Mouse (Mus musculus) small intestine, adult 2 months (tissue): Measurements from ENCODE around the gene Ccdc121. TPM values are rescaled to one million over a fixed set of nuclear protein-coding genes. Genes with fewer than 3 reads are reported as not detected.
A peak's percentile ranks its signal among the peaks of the same experiment; 100 is the strongest.

Experiments used
- H3K27ac ChIP-seq: fragments of 200-500 bp; 2 replicates; pipeline ENCODE4 v1.5.1; 2012; ENCODE audit warnings: low read depth, low read length, control low read depth, inconsistent platforms; ENCODE audit not compliant: insufficient read depth
- H3K27me3 ChIP-seq: fragments of 200-500 bp; 2 replicates; pipeline ENCODE4 v1.6.1; 2012; ENCODE audit warnings: mild to moderate bottlenecking, moderate library complexity, low read length, inconsistent platforms; ENCODE audit not compliant: control insufficient read depth, insufficient read depth
- H3K36me3 ChIP-seq: fragments of 200-500 bp; 2 replicates; pipeline ENCODE4 v1.6.1; 2012; ENCODE audit warnings: mild to moderate bottlenecking, low read length, control low read depth, inconsistent platforms; ENCODE audit not compliant: control insufficient read depth, insufficient read depth
- H3K4me1 ChIP-seq: fragments of 200-500 bp; 2 replicates; pipeline ENCODE4 v1.6.1; 2012; ENCODE audit warnings: low read length, inconsistent platforms, mixed read lengths; ENCODE audit not compliant: control insufficient read depth, insufficient read depth, insufficient read length
- H3K4me3 ChIP-seq: fragments of 200-500 bp; 2 replicates; pipeline ENCODE4 v1.5.1; 2012; ENCODE audit warnings: low read depth, mild to moderate bottlenecking, control low read depth, inconsistent platforms, low read length, moderate library complexity
- CTCF ChIP-seq: fragments of 200-500 bp; IDR thresholded peaks from 2 replicates; pipeline ENCODE4 v1.5.1; 2012; ENCODE audit warnings: low read depth, mild to moderate bottlenecking, control low read depth, inconsistent platforms, low read length, moderate library complexity, mixed read lengths; ENCODE audit not compliant: insufficient replicate concordance, insufficient read length; ENCODE audit errors: extremely low read depth
- POLR2A ChIP-seq: fragments of 200-500 bp; IDR thresholded peaks from 2 replicates; pipeline ENCODE4 v1.6.1; 2012; ENCODE audit warnings: low read depth, mild to moderate bottlenecking, control low read depth, inconsistent platforms, low read length, moderate library complexity
- WGBS: fragments of 180-500 bp; shearing (Covaris S2); methylation state at CpG from one replicate; pipeline ENCODE4 v1.1.7; 2018; 5-methylcytosine and 5-hydroxymethylcytosine counted together
- polyA plus RNA-seq: library from polyadenylated mRNA; depleted of rRNA; stranded (reverse); fragments of >200 nt; gene quantifications from 2 replicates; pipeline ENCODE4 v1.2.3, GENCODE M21; 2012; rRNA removed

Gene Ccdc121
- not detected in 2 replicates for polyA plus RNA-seq

GRCm38 (mm10) chr1:181511307-181511706 is at the start of gene Ccdc121:
Gene Ccdc121 (minus strand): TSS chr1:181511451.
- Histone ChIP-seq H3K27me3 (no peaks in the 10 kb centered on the region), H3K4me1 (peaks cover 1% of the 10 kb centered on the region; the same call in 1 of the 2 replicates), H3K36me3 (no peaks in the 10 kb centered on the region), H3K27ac (no peak within 1 kb of the TSS), H3K4me3 (no peak within 1 kb of the TSS)
- TF ChIP-seq POLR2A = no peak
- peak; percentile 19; the same call in 1 of the 2 replicates for TF ChIP-seq CTCF
- 60% methylated on average over 4 of the region's 4 CpGs for WGBS

- WGBS = 46% methylated on average over 6 of the region's 6 CpGs
- Histone ChIP-seq H3K4me1 (no peaks in the 10 kb centered on the region), H3K4me3 (peak overlapping the region; percentile 18; the same call in 1 of the 2 replicates), H3K27ac (no peak overlapping the region), H3K36me3 (no peaks in the 10 kb centered on the region), H3K27me3 (no peaks in the 10 kb centered on the region)
- TF ChIP-seq POLR2A (no peak), CTCF (no peak)
These were observed 49.1 kb upstream of the Ccdc121 start for GRCm38 (mm10) chr1:181560325-181560724.

GRCm38 (mm10) chr1:181559655-181560054 is 48.4 kb upstream of the Ccdc121 start:
- H3K4me1 ChIP-seq = no peaks in the 10 kb centered on the region

GRCm38 (mm10) chr1:181555475-181555874 is 44.2 kb upstream of the Ccdc121 start:
- Histone ChIP-seq H3K27me3 (no peaks in the 10 kb centered on the region), H3K27ac (no peak overlapping the region), H3K4me1 (no peaks in the 10 kb centered on the region), H3K36me3 (no peaks in the 10 kb centered on the region), H3K4me3 (no peak overlapping the region)
- TF ChIP-seq CTCF (no peak), POLR2A (no peak)
- 76% methylated on average over 5 of the region's 5 CpGs for WGBS

More at GRCm38 (mm10) chr1:181559655-181560054, 48.4 kb upstream of the Ccdc121 start:
- TF ChIP-seq POLR2A = no peak
- no peak for TF ChIP-seq CTCF
- Histone ChIP-seq H3K4me3 (no peak overlapping the region), H3K27ac (no peak overlapping the region), H3K36me3 (no peaks in the 10 kb centered on the region), H3K27me3 (no peaks in the 10 kb centered on the region)
- WGBS = 82% methylated on average over 10 of the region's 10 CpGs

GRCm38 (mm10) chr1:181552533-181553410 is 41.5 kb upstream of the Ccdc121 start:
- Histone ChIP-seq H3K27me3 (no peaks in the 10 kb centered on the region), H3K4me1 (no peaks in the 10 kb centered on the region), H3K27ac (no peak overlapping the region), H3K4me3 (no peak overlapping the region), H3K36me3 (no peaks in the 10 kb centered on the region)
- 23% methylated on average over 10 of the region's 10 CpGs for WGBS
- TF ChIP-seq CTCF (no peak), POLR2A (no peak)

GRCm38 (mm10) chr1:181550826-181551225 is 39.6 kb upstream of the Ccdc121 start:
- no peak overlapping the region for H3K27ac ChIP-seq
- WGBS = 30% methylated on average over 5 of the region's 5 CpGs
- H3K36me3 ChIP-seq = no peaks in the 10 kb centered on the region
- H3K4me3 ChIP-seq = no peak overlapping the region
- H3K27me3 ChIP-seq = no peaks in the 10 kb centered on the region
- no peak for TF ChIP-seq POLR2A
- H3K4me1 ChIP-seq = no peaks in the 10 kb centered on the region

- no peak for TF ChIP-seq CTCF
- TF ChIP-seq POLR2A = no peak
- WGBS = 88% methylated on average over 8 of the region's 8 CpGs
These were observed 38.7 kb upstream of the Ccdc121 start for GRCm38 (mm10) chr1:181549987-181550386.

More at GRCm38 (mm10) chr1:181549987-181550386, 38.7 kb upstream of the Ccdc121 start:
- Histone ChIP-seq H3K36me3 (no peaks in the 10 kb centered on the region), H3K4me3 (no peak overlapping the region), H3K27ac (no peak overlapping the region), H3K4me1 (no peaks in the 10 kb centered on the region), H3K27me3 (no peaks in the 10 kb centered on the region)
